Mouse (Mus musculus) c-Kit-negative CD71-positive TER-119-positive erythroid progenitor cells, embryonic 14.5 days (primary cell): ENCODE data around the gene Tmed4.
"Not testable (repeated sequence)": the region's sequence is repeated elsewhere in the genome, so short reads cannot be mapped to it uniquely, and the experiment has no call there.

ENCODE experiments used
- DNase-seq: peaks from one replicate; pipeline ENCODE4 v3.0.0-alpha.2; 2013; ENCODE audit warnings: low read depth, low spot score

The Tmed4 gene

DNA sequence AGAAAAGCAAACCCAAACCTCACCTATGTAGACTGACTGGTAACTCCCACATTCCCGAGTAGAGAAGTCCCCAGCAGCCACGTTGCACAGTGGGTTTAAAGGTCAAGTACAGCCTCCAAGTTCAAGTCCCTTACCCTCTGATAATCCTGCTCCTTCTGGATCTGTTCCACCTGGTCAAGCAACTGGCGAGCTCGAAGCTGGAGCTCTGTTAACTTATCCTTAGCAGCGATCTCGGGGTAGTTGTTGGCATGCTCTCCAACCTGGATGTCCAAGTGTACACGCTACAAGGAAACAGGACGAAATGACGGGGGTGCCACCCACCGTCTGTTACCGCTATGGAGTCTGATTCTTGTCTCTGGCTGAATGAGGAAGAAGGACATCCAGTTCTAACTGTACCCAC, 1.1 kb downstream of the Tmed4 start:
- no peak for DNase-seq

DNA sequence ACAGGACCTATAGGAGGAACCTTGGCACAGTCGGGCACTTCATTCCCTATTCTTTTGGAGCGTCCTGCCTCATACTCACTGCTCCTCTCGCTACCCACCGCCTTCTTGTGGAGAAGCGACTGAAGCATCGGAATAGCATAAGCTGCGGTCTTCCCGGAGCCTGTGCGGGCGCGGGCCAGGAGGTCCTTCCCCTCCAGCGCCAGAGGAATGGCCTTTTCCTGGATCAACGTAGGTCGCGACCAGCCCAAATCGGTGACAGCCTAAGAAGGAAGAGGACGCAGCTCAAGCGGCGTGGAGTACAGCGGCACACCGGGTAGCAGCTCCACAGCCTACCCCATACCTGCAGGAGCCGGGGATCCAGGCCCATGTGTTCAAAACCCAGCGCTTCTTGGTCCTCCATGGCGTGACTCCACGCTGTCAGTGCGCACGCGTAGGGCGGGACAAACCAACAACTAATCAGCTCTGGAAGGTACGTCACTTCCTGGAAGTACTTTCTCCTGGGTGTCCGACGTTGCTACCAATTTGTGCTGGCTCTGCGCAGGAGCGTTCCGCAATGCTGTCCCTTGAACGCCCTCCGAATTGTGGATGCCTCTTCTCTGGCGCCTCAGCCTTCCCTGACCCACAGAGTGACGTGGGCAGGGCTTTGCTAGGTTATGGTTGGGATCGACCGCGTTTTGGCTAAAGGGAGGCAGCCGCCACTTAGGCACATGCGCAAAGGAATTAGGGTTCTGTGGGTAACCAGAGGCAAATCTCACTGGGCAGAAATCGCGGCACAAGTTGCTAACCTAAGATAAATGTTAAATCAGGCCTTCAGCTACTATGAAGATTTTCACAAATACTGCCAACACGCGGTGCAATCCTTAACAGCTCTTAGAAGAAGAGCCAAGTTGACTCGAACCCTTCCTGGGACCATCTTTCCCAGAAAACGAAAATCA, 7.1 kb downstream of the Tmed4 start, which contains the start of gene Ddx56:
Ddx56 (minus strand) TSS at position 453 of the 935 bp plus-strand sequence.
- DNase-seq = peak; percentile 89

DNA sequence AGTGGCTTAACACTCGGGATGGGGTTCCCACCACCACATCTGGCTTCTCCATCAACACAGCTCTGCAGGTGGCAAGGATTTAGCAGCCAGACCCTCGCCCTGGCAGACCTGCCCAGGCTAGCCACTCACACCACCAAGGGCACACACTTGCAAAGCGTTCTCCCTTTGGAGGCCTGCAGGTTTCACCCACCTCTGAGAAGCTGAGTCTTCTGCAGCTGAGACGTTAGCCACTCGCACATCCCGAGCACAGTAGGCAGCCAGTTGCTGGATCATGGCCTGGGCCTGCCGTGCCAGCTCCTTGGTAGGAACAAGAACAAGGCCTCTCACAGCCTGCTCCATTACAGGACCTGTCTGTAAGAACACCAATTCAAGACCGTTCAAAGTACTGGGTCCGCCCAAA, 8.0 kb downstream of the Tmed4 start:
- DNase-seq = no peak

DNA sequence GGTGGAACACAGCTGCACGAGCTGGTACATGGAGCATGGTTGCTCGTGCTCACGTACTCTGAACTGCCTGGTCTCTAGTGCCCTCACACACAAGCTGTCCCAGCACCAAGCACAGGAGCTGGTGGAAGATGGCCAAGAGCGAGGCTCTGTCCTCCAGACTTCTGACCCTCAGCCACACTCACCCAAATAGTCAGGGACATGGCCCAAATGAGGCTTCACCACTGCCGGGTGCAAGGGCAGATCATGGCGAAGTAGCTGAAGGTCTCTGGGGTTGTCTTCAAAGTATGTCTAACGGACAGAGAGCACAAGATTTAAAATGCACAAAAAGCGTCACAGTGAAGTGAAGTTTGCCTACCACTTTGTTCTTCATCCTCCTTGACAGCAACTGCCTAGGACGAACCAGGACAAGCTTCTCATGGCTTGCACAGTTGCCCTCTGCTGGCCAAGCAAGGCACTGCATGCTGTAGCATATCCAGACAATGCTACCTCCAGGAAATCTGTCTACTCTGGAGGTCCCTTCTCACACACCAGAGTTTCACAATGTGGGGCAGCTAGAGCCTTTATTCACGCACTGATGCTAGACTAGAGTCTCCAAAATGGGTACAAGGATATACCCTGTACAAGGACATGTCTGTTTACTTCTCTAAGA, 13.1 kb downstream of the Tmed4 start:
- peak; percentile 54 for DNase-seq

DNA sequence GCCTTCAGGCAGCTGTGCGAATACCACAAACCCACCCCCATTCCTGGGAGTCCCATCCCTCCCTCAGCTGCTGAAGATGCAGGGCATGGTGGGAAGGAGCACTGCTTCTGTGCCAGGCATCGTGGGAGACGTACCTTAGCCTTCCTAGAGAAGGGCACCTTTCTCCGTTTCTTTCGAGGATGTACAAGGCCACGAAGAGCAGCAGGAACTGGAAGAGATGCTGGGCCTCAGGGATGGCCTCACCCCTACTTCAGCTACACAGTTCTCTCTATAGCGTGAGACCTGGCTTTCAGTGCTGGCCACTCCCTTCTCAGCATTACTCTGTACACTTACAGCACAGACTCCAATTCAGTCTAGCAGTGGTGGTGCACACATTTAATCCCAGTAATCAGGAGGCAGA, 15.3 kb downstream of the Tmed4 start:
- no peak for DNase-seq

DNA sequence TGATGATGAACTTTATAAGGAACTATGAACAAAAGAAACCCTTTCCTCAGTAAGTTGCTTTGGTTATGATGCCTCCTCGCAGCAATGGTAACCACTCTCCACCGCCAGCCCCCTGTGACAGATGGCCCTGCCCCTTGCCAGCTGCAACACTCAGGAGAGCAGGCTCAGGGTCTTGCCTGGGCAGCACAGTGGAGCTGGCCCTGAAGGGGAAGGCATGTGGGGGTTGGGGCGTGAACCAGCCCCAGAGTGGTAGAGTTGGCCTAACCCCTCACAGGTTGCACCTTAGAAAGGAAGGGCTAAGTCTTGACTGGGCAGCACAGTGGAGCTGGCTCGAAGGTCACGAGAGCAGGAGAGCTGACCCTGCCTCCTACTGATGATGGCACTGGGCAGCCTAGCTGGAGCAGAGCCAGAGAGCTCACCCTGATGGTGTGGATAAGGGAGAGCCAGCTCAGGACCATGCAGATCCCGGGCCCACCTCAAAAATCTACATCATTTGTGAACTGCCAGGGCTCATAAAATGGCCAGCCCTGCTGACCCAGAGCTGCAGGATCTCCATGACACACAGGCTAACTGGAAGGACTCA, 18.1 kb downstream of the Tmed4 start:
- DNase-seq = no peak

DNA sequence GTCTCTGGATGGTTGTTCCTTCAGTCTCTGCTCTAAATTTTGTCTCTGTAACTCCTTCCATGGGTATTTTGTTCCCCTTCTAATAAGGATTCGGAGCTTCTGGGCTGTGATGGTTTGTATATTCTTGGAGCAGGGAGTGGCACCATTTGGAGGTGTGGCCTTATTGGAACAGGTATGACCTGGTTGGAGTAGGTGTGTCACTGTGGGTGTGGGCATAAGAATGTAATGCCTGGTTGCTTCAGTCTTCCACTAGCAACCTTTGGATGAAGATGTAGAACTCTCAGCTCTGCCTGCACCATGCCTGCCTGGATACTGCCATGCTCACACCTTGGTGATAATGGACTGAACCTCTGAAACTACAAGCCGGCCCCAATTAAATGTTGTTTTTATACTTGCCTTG, 20.1 kb downstream of the Tmed4 start:
- DNase-seq = not testable (repeated sequence)

DNA sequence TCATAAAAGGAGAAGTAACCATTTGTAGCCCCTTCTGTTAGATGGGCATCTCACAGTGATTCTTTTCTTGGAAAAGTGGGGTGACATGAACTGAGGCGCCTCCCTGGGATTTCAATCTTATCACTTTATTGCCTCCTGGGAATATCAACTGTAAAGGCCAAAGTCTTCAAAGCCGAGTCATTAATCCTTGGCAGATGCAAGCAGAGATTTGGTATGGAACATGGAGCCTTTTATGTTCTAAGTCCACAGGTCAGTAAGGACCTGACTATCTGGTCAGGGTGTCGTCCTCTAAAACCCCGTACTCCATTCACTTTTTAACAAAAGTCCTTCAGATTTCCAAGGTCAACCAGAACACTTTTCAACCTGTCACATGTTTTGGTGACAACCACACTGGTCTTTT, 21.8 kb downstream of the Tmed4 start:
- no peak for DNase-seq

DNA sequence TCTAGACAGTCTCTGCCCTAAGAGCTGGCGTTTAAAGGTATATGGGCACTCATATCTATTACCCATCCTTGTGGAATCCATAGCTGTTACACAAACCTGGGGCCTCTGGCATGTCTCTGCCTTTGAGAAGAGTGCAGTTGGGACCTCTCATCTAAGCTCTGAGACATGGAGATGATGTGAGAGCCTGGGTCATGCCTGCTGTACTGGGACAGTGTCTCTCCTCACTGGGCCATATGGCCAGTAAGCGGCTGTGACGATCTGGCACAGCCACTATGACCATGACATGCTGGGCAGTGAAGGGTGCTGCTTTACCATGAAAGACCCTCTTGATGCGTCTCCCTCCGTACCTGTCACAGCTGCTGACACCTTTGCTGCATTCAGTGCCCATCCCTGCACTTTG, 22.4 kb downstream of the Tmed4 start:
- no peak for DNase-seq

DNA sequence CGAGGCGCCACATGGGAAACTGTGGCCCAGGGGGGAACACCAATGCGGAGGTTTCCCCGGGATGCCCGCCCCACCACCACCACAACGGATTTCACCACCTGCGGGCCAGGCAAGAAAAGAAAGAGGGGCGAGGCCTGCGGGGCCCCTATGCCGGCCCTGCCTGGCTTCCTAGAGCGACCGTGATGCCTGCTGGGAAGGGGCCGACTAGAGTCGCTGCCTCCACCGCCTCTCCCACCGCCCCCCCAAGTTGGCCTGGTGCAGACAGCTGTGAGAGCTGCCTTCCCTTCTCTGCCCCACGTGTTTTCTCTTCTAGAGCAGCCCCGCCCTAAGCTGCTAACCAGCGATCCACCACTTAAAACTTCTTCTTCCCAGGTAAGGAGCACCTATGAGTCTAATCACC, 30.0 kb downstream of the Tmed4 start:
- DNase-seq = no peak

DNA sequence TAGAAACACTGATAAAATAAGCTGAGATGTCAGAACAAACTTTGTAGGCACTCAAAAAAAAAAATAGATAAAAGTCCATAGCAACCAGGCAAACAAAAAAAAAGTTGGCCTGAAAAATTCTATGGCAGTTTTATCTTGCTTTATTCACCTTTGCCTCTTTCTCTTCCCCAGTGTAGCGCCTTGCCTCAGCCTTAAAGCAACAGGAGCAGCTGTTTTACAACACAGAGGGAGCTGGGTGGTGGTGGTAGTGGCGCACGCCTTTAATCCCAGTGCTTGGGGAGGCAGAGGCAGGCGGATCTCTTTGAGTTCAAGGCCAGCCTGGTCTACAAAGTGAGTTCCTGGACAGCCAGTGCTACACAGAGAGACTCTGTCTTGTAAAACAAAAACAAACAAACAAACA, 41.6 kb downstream of the Tmed4 start:
- no peak for DNase-seq

DNA sequence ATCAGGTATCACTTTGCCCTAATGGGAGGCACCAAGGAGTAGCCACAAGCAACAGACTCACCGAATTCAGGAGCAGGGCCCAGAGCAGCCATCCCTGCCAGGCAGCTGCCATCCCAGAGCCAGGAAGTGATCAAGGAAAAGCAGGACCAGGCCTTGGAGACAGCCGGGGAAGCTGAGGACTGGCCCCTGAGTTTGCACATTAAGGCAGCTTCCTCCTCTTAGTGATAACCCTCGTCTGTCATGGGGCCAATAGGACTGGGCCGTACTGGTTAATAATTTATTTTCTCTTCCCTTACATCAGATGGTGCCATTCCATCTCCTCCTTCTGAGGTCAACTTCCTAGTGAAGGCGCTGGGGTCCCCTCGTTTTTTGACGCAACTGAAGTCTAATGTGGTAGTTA, 44.7 kb downstream of the Tmed4 start, which contains the start of gene Npc1l1:
Npc1l1 (minus strand) TSS at position 132 of the 400 bp plus-strand sequence.
- no peak for DNase-seq

DNA sequence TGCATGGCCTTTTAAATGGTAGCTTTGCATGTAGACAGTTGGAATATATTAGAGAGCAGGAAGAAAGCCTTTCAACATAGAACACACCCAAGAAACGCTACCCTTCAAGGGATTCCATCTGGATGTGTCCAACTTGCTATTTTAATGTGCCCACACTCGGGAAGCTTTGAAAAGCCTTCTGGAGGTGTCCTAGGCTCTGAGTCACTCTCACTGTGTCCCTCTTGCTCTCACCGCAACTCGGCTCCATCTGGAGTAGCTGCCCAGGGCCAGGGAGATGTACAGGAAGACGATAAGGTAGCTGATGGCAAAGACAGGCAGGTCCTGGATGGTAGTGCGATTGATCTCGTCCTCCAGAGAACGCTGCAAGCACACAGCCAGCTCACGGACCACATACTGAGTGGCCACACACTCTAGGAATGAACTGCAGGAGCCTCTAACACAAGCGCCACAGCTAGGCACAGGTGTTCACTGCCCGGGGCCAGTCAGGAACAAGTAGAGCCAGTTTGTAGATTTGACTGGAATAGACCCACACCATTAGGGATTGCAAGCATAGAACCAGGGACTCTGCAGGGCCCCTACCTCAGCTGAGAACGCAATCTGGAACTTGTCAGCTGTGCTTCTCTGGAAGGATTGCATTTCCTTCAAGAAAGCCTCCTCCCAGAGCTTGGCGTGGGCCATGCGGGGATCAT, 50.0 kb downstream of the Tmed4 start:
- no peak for DNase-seq

DNA sequence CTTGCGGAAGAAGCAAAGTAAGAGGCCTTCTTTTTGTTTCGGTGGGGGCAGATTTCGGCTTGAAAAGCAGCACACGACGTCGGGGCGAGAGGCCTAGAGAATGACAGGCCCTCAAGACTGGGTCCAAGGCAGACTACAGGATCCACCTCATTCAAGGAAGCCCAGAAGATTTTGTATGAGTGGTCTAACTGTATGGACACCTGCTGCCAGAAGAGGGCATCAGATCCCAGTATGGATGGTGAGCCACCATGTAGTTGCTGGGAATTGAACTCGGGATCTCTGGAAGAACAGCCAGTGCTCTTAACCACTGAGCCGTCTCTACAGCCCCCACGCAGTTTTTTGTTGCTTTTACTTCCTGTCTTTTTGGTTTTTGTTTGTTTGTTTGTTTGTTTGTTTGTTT, 52.5 kb downstream of the Tmed4 start:
- DNase-seq = no peak
